Mouse (Mus musculus): ENCODE measurements around the gene Arvcf. TPM values are rescaled to one million over a fixed set of nuclear protein-coding genes. Genes with fewer than 3 reads are reported as not detected.

The Arvcf gene
- polyA plus RNA-seq, 1 experiment from 2014 or later: 8.7 TPM

DNA sequence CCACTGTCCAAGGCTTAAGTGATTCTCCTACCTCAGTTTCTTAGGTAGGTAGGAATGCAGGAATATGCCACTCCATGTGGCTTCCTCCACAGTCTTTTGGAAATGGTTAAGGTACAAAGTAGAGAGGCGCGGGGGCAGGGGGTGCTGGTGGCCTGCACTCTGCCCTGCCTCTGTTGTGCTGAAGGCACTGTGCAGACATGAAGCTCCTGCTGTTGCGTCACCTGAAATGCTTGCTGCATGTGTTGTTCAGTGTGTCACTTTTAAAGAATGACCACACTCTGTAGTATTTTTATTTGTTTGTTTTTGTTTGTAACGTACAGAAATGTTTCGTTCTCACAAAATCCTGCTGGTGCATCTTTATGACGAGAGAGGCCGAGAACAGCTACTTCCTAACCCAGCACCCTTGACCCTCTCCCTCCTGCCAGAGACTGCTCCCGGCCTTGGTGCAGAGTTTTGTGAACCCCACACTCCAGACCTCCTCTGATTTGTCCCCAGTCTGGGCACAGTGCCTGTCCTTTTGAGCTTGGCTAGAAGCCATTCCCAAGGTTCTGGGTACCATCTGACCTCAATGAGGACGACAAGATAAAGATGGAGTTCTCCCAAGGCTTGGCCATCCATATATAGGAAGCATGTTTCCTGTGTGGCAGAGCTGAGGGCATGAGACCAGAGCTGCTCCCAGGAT lies 35.2 kb downstream of the Arvcf start:
- no peak for ATAC-seq (ENCODE audit: low FRiP score, low TSS enrichment)
- Histone ChIP-seq H3K4me1 (replicated peaks; ENCODE audit: control insufficient read depth, insufficient read depth) (no peaks in the 10 kb centered on the region), H3K4me2 (replicated peaks; ENCODE audit: low read depth) (no peak overlapping the region), H3K27me3 (ENCODE audit: control insufficient read depth, insufficient read depth, low read length) (no peaks in the 10 kb centered on the region), H3K27ac (replicated peaks) (0 out of 2 replicates have a peak overlapping the region, but pooled peaks have one; percentile 13), H3K4me3 (ENCODE audit: low read depth, low read length) (no peak overlapping the region), H3K9me3 (ENCODE audit: control insufficient read depth, low read length) (no peaks in the 10 kb centered on the region), H3K36me3 (ENCODE audit: control insufficient read depth, insufficient read depth, low read length) (no peaks in the 10 kb centered on the region), H3K9ac (ENCODE audit: low read length) (no peak overlapping the region)
- WGBS: 73% methylated on average over 9 of the region's 9 CpGs
- peak; percentile 11 for DNase-seq (ENCODE audit: low spot score)
- TF ChIP-seq CTCF (IDR thresholded peaks at IDR 0.05; ENCODE audit: low read depth): no peak
- TF ChIP-seq EP300 (optimal IDR thresholded peaks at IDR 0.05): no peak

DNA sequence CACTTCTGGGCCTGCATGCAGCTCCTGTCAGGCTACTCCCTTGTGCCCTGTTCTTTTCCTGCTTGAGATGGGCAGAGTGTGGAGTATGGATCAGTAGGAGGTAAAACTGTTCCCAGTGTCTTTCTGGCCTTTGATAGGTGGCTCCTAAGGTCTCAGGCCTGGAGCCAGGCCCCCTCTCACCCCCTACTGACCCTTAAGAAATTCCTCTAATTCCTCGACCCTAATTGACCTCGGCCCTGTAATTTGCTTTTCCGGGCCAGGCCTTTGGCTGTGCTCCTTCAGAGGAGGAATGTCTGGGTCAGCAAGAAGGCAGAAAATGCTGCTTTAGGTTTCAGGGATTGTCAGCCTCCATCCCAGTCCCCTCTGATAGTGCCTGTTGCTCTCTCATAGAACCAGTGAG lies 35.8 kb downstream of the Arvcf start:
- H3K4me2 ChIP-seq (replicated peaks; ENCODE audit: low read depth): no peak overlapping the region
- H3K36me3 ChIP-seq (ENCODE audit: control insufficient read depth, insufficient read depth, low read length): no peaks in the 10 kb centered on the region
- ATAC-seq (ENCODE audit: low FRiP score, low TSS enrichment): no peak
- no peak overlapping the region for H3K9ac ChIP-seq (ENCODE audit: low read length)
- H3K4me3 ChIP-seq (ENCODE audit: low read depth, low read length): no peak overlapping the region
- no peak for DNase-seq (ENCODE audit: low spot score)
- no peaks in the 10 kb centered on the region for H3K4me1 ChIP-seq (replicated peaks; ENCODE audit: control insufficient read depth, insufficient read depth)
- H3K9me3 ChIP-seq (ENCODE audit: control insufficient read depth, low read length): no peaks in the 10 kb centered on the region
- H3K27me3 ChIP-seq (ENCODE audit: control insufficient read depth, insufficient read depth, low read length): no peaks in the 10 kb centered on the region
- 0 out of 2 replicates have a peak overlapping the region, but pooled peaks have one; percentile 13 for H3K27ac ChIP-seq (replicated peaks)
- WGBS: 49% methylated on average over 3 of the region's 3 CpGs
- no peak for TF ChIP-seq CTCF (IDR thresholded peaks at IDR 0.05; ENCODE audit: low read depth)
- no peak for TF ChIP-seq EP300 (optimal IDR thresholded peaks at IDR 0.05)

DNA sequence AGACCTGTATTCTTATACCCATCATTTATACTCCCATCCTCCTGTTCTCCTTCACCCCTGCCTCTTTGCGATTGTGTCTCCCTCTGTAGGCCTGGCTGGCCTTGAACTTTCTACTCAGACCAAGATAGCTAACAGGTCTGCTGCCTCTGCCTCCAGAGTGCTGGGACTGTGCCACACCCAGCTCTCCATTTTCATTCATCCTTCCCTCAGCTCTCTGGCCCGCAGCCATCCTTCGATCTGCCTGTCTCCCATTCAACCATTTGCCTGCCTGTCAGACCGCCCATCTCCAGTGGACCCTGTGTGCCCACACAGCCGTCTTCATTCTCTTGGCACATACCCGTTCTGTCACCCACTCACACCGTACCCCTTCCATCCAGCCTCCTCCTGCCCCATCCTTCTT lies 36.2 kb downstream of the Arvcf start:
- no peaks in the 10 kb centered on the region for H3K27me3 ChIP-seq (ENCODE audit: control insufficient read depth, insufficient read depth, low read length)
- ATAC-seq (ENCODE audit: low FRiP score, low TSS enrichment) (no peak), DNase-seq (ENCODE audit: low spot score) (no peak)
- H3K4me1 ChIP-seq (replicated peaks; ENCODE audit: control insufficient read depth, insufficient read depth): no peaks in the 10 kb centered on the region
- no peak for TF ChIP-seq EP300 (optimal IDR thresholded peaks at IDR 0.05)
- TF ChIP-seq CTCF (IDR thresholded peaks at IDR 0.05; ENCODE audit: low read depth): no peak
- H3K4me3 ChIP-seq (ENCODE audit: low read depth, low read length): no peak overlapping the region
- H3K4me2 ChIP-seq (replicated peaks; ENCODE audit: low read depth): no peak overlapping the region
- no peaks in the 10 kb centered on the region for H3K36me3 ChIP-seq (ENCODE audit: control insufficient read depth, insufficient read depth, low read length)
- H3K9me3 ChIP-seq (ENCODE audit: control insufficient read depth, low read length): no peaks in the 10 kb centered on the region
- H3K27ac ChIP-seq (replicated peaks): no peak overlapping the region
- 64% methylated on average over 7 of the region's 7 CpGs for WGBS
- H3K9ac ChIP-seq (ENCODE audit: low read length): no peak overlapping the region

DNA sequence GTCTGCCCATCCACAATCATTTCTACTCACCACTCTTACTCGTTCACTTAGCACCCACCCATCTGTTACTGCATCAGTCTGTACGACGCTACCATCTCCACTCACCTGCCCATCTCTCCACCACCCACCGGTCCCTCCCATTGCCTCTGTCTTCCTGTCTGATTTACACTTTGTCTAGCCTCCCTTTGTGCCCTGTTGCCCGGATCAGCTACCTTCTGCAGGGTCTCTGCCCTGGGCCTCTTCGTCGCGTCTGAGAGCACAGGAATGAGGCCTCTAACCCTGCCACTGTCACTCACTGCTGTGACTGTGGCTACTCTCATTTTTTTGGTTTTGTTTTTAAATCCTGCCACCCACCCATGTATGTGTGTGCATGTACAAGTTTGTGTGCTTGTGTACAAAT lies 36.7 kb downstream of the Arvcf start:
- H3K36me3 ChIP-seq (ENCODE audit: control insufficient read depth, insufficient read depth, low read length): no peaks in the 10 kb centered on the region
- H3K27me3 ChIP-seq (ENCODE audit: control insufficient read depth, insufficient read depth, low read length): no peaks in the 10 kb centered on the region
- H3K4me3 ChIP-seq (ENCODE audit: low read depth, low read length): no peak overlapping the region
- DNase-seq (ENCODE audit: low spot score): no peak
- TF ChIP-seq CTCF (IDR thresholded peaks at IDR 0.05; ENCODE audit: low read depth): no peak
- TF ChIP-seq EP300 (optimal IDR thresholded peaks at IDR 0.05): no peak
- no peak for ATAC-seq (ENCODE audit: low FRiP score, low TSS enrichment)
- no peak overlapping the region for H3K27ac ChIP-seq (replicated peaks)
- H3K4me2 ChIP-seq (replicated peaks; ENCODE audit: low read depth): no peak overlapping the region
- H3K9me3 ChIP-seq (ENCODE audit: control insufficient read depth, low read length): no peaks in the 10 kb centered on the region
- 85% methylated on average over 8 of the region's 8 CpGs for WGBS
- H3K4me1 ChIP-seq (replicated peaks; ENCODE audit: control insufficient read depth, insufficient read depth): no peaks in the 10 kb centered on the region
- no peak overlapping the region for H3K9ac ChIP-seq (ENCODE audit: low read length)

DNA sequence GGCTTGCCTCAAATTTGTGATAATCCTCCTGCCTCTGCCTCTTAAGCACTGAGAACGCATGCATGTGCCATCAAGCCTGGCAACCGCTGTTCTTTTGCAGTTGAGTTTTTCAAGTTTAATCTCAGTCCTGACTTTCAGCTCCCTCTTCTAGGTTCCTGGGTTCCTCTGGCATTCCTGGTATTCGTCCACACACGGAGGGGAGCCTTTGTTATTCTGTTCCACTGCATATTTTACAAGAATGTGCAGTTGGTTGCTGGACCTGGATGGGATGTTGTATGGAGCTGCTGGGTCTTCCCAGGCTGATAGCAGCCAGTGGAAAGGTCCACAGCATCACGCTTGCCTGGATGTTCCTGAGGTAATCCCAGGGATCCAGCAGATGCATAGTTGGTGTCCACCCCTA lies 37.4 kb downstream of the Arvcf start:
- no peak for TF ChIP-seq CTCF (IDR thresholded peaks at IDR 0.05; ENCODE audit: low read depth)
- no peak for TF ChIP-seq EP300 (optimal IDR thresholded peaks at IDR 0.05)
- Histone ChIP-seq H3K4me1 (replicated peaks; ENCODE audit: control insufficient read depth, insufficient read depth) (no peaks in the 10 kb centered on the region), H3K4me3 (ENCODE audit: low read depth, low read length) (no peak overlapping the region), H3K9ac (ENCODE audit: low read length) (no peak overlapping the region), H3K27me3 (ENCODE audit: control insufficient read depth, insufficient read depth, low read length) (no peaks in the 10 kb centered on the region), H3K9me3 (ENCODE audit: control insufficient read depth, low read length) (no peaks in the 10 kb centered on the region), H3K4me2 (replicated peaks; ENCODE audit: low read depth) (no peak overlapping the region), H3K27ac (replicated peaks) (no peak overlapping the region), H3K36me3 (ENCODE audit: control insufficient read depth, insufficient read depth, low read length) (no peaks in the 10 kb centered on the region)
- 70% methylated on average over 5 of the region's 5 CpGs for WGBS
- ATAC-seq (ENCODE audit: low FRiP score, low TSS enrichment) (no peak), DNase-seq (ENCODE audit: low spot score) (no peak)

DNA sequence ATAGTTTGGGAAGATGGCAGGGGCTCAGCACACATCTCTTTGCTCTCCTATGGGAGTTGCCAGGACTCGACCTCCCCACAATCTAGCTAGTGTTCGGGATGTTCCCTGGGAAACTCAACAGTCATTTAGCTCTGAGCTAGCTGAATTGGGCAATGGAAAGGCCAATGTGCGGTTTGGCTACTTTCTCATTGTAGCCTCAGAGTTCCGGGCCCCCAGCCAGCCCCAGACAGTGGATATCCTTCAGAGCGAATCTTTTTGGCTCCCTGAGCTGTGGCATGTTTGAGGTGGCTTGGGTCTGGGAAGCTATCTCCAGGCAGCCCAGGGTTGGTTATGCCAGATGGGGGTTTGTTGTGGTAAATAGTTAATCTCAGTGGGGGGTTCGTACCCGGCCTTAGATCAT lies 38.5 kb downstream of the Arvcf start:
- no peak for ATAC-seq (ENCODE audit: low FRiP score, low TSS enrichment)
- no peak overlapping the region for H3K4me3 ChIP-seq (ENCODE audit: low read depth, low read length)
- H3K4me1 ChIP-seq (replicated peaks; ENCODE audit: control insufficient read depth, insufficient read depth): no peaks in the 10 kb centered on the region
- no peaks in the 10 kb centered on the region for H3K36me3 ChIP-seq (ENCODE audit: control insufficient read depth, insufficient read depth, low read length)
- H3K27me3 ChIP-seq (ENCODE audit: control insufficient read depth, insufficient read depth, low read length): no peaks in the 10 kb centered on the region
- DNase-seq (ENCODE audit: low spot score): no peak
- 76% methylated on average over 7 of the region's 7 CpGs for WGBS
- no peak overlapping the region for H3K27ac ChIP-seq (replicated peaks)
- H3K9me3 ChIP-seq (ENCODE audit: control insufficient read depth, low read length): no peaks in the 10 kb centered on the region
- H3K9ac ChIP-seq (ENCODE audit: low read length): no peak overlapping the region
- no peak for TF ChIP-seq EP300 (optimal IDR thresholded peaks at IDR 0.05)
- no peak overlapping the region for H3K4me2 ChIP-seq (replicated peaks; ENCODE audit: low read depth)
